Comparison of ENCODE assay signal across 28 mouse cellular contexts in the genomic region with DNA sequence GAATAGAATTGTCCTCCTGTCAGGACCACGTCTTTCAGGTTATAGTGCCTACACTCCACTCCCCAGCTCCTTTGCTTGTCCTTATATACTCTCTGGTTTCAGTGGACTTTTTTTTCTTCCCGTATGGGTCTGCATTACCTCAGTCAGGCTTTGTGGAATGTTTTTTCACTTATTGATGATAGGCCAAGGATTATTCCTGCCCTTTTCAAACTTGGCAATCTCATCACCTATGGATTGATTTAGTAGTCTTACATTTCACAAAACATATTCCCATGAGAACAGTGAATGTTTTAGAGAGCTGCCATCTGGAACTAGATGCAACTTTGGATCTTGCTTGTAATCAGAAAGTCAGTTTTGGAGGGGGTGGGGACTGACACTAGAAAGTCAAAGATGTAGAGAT. TPM values are rescaled to one million over a fixed set of nuclear protein-coding genes. Genes with fewer than 3 reads are reported as not detected.
"Had no signal": no experiment of that assay in that cellular context is flagged by ENCODE, and none has a peak within 500 bp of the region (broad histone marks: within the 10 kb centered on the region; RNA-seq: fewer than 3 reads in every experiment).

A gene (minus strand): TSS at position 102 of the 400 bp plus-strand sequence.

- H3K4me3 ChIP-seq: lung, embryonic 15.5 days; megakaryocyte, embryonic 14.5 days; midbrain, embryonic 13.5 days; myocyte; neural tube, embryonic 13.5 days; neural tube, embryonic 15.5 days had no signal

- H3K9me3 ChIP-seq: lung, embryonic 15.5 days; midbrain, embryonic 13.5 days; neural tube, embryonic 13.5 days; neural tube, embryonic 15.5 days had no signal

- ATAC-seq: lung, postnatal 0 days; midbrain, embryonic 13.5 days; midbrain, embryonic 16.5 days had no signal

- H3K27ac ChIP-seq: lung, embryonic 15.5 days; macrophage; midbrain, embryonic 13.5 days; neural tube, embryonic 13.5 days; neural tube, embryonic 15.5 days had no signal

- H3K36me3 ChIP-seq: lung, embryonic 15.5 days; midbrain, embryonic 13.5 days; neural tube, embryonic 13.5 days; neural tube, embryonic 15.5 days had no signal

- H3K4me2 ChIP-seq: lung, embryonic 15.5 days; midbrain, embryonic 11.5 days; midbrain, embryonic 13.5 days; neural tube, embryonic 13.5 days; neural tube, embryonic 15.5 days had no signal

- H3K9ac ChIP-seq: liver, postnatal 0 days; lung, embryonic 15.5 days; midbrain, embryonic 13.5 days; neural tube, embryonic 13.5 days; neural tube, embryonic 15.5 days had no signal

- H3K4me1 ChIP-seq: lung, embryonic 15.5 days; megakaryocyte, embryonic 14.5 days; midbrain, embryonic 13.5 days; neural tube, embryonic 13.5 days; neural tube, embryonic 15.5 days had no signal

- H3K27me3 ChIP-seq: lung, embryonic 15.5 days; megakaryocyte, embryonic 14.5 days; midbrain, embryonic 13.5 days; neural tube, embryonic 13.5 days; neural tube, embryonic 15.5 days had no signal

- DNase-seq: liver, postnatal 0 days; lung, adult 2 months; lung, postnatal 14 days; lung, postnatal 36 days; retina, postnatal 1 day; right cerebral cortex, adult 18-20 months; right cerebral cortex, postnatal 25 days; right cerebral cortex, postnatal 4 days; spleen, adult 18-20 months; thymus, adult 18-20 months; thymus, postnatal 14 days; thymus, postnatal 36 days had no signal

RNA-seq across cellular contexts. Expression of the gene that starts here (rescaled TPM):
- total RNA-seq: megakaryocyte progenitor cell, adult 5-6 weeks had no signal
- polyA plus RNA-seq: liver, postnatal 0 days; lung, embryonic 15.5 days; lung, postnatal 0 days; macrophage; midbrain, embryonic 11.5 days; midbrain, embryonic 13.5 days; midbrain, embryonic 16.5 days; myocyte; neural tube, embryonic 11.5 days; neural tube, embryonic 13.5 days; neural tube, embryonic 15.5 days; small intestine, adult 2 months; stomach, embryonic 14.5 days; stomach, embryonic 16.5 days; thymus, postnatal 0 days had no signal
